Mouse (Mus musculus) testis, adult 2 months (tissue): ENCODE measurements at regions not wholly inside any gene's neighbourhood (a gene's known extent, or its start where the extent isn't known, plus 50 kb on each side); places are given as distances from the start of the nearest gene placed in this dataset.

ENCODE experiments used
- H3K27ac ChIP-seq: fragments of 200-500 bp; 2 replicates; pipeline ENCODE4 v1.5.1; 2012; ENCODE audit warnings: low read depth, low read length; ENCODE audit not compliant: control insufficient read depth, insufficient read depth
- H3K27me3 ChIP-seq: fragments of 200-500 bp; 2 replicates; pipeline ENCODE4 v1.6.1; 2012; ENCODE audit warnings: mild to moderate bottlenecking, low read length, moderate library complexity; ENCODE audit not compliant: control insufficient read depth, insufficient read depth
- H3K36me3 ChIP-seq: fragments of 200-500 bp; 2 replicates; pipeline ENCODE4 v1.6.1; 2012; ENCODE audit warnings: mild to moderate bottlenecking, low read length; ENCODE audit not compliant: control insufficient read depth, insufficient read depth
- H3K4me1 ChIP-seq: fragments of 200-500 bp; 2 replicates; pipeline ENCODE4 v1.6.1; 2012; ENCODE audit warnings: low read length; ENCODE audit not compliant: control insufficient read depth, insufficient read depth
- H3K4me3 ChIP-seq: fragments of 200-500 bp; 2 replicates; pipeline ENCODE4 v1.5.1; 2012; ENCODE audit warnings: low read depth, mild to moderate bottlenecking, low read length, moderate library complexity, mixed read lengths; ENCODE audit not compliant: control insufficient read depth
- CTCF ChIP-seq: fragments of 200-500 bp; IDR thresholded peaks from 2 replicates; pipeline ENCODE4 v1.5.1; 2012; ENCODE audit warnings: low read depth, mild to moderate bottlenecking, inconsistent platforms, low read length, moderate library complexity; ENCODE audit not compliant: control insufficient read depth, insufficient read depth, insufficient replicate concordance
- POLR2A ChIP-seq: fragments of 200-500 bp; IDR thresholded peaks from 2 replicates; pipeline ENCODE4 v1.6.1; 2012; ENCODE audit warnings: low read depth, mild to moderate bottlenecking, inconsistent platforms, low read length, moderate library complexity; ENCODE audit not compliant: control insufficient read depth

GRCm38 (mm10) chr7:73031407-73031806 lies 343.9 kb upstream of the Rgma start:
- Histone ChIP-seq H3K27ac (no peak overlapping the region), H3K4me1 (peaks cover 5% of the 10 kb centered on the region; the same call in 1 of the 2 replicates), H3K4me3 (no peak overlapping the region), H3K36me3 (no peaks in the 10 kb centered on the region), H3K27me3 (no peaks in the 10 kb centered on the region)
- TF ChIP-seq CTCF (no peak), POLR2A (no peak)

GRCm38 (mm10) chr7:73032316-73032980 lies 342.9 kb upstream of the Rgma start:
- H3K27me3 ChIP-seq, result no peaks in the 10 kb centered on the region
- H3K27ac ChIP-seq, result no peak overlapping the region
- TF ChIP-seq POLR2A, result no peak
- peaks cover 10% of the 10 kb centered on the region for H3K4me1 ChIP-seq
- H3K36me3 ChIP-seq, result no peaks in the 10 kb centered on the region
- no peak overlapping the region for H3K4me3 ChIP-seq

GRCm38 (mm10) chr7:73036801-73037555 lies 338.3 kb upstream of the Rgma start:
- H3K4me1 ChIP-seq, result peaks cover 12% of the 10 kb centered on the region
- no peaks in the 10 kb centered on the region for H3K27me3 ChIP-seq
- no peaks in the 10 kb centered on the region for H3K36me3 ChIP-seq
- no peak for TF ChIP-seq CTCF
- no peak for TF ChIP-seq POLR2A
- no peak overlapping the region for H3K4me3 ChIP-seq
- peak overlapping the region; percentile 54 for H3K27ac ChIP-seq

GRCm38 (mm10) chr7:73037638-73038037 lies 337.7 kb upstream of the Rgma start:
- H3K27ac ChIP-seq, result peak overlapping the region; percentile 54
- TF ChIP-seq CTCF (no peak), POLR2A (no peak)
- no peaks in the 10 kb centered on the region for H3K27me3 ChIP-seq
- H3K4me3 ChIP-seq, result no peak overlapping the region
- H3K36me3 ChIP-seq, result no peaks in the 10 kb centered on the region
- H3K4me1 ChIP-seq, result peaks cover 8% of the 10 kb centered on the region

- no peaks in the 10 kb centered on the region for H3K27me3 ChIP-seq
- H3K4me3 ChIP-seq, result no peak overlapping the region
- H3K36me3 ChIP-seq, result no peaks in the 10 kb centered on the region
- peaks cover 8% of the 10 kb centered on the region for H3K4me1 ChIP-seq
- no peak for TF ChIP-seq POLR2A
- no peak for TF ChIP-seq CTCF
- H3K27ac ChIP-seq, result no peak overlapping the region
Measured at GRCm38 (mm10) chr7:73039921-73040320, 335.4 kb upstream of the Rgma start.

GRCm38 (mm10) chr7:73044316-73044715 lies 331.0 kb upstream of the Rgma start:
- Histone ChIP-seq H3K4me3 (no peak overlapping the region), H3K4me1 (no peaks in the 10 kb centered on the region), H3K36me3 (no peaks in the 10 kb centered on the region), H3K27me3 (no peaks in the 10 kb centered on the region), H3K27ac (no peak overlapping the region)
- TF ChIP-seq POLR2A (no peak), CTCF (no peak)

GRCm38 (mm10) chr7:73055891-73056290 lies 319.4 kb upstream of the Rgma start:
- Histone ChIP-seq H3K36me3 (no peaks in the 10 kb centered on the region), H3K27me3 (no peaks in the 10 kb centered on the region), H3K4me1 (no peaks in the 10 kb centered on the region), H3K4me3 (no peak overlapping the region), H3K27ac (no peak overlapping the region)
- TF ChIP-seq CTCF (no peak), POLR2A (no peak)

- Histone ChIP-seq H3K27me3 (no peaks in the 10 kb centered on the region), H3K4me1 (no peaks in the 10 kb centered on the region), H3K4me3 (no peak overlapping the region), H3K36me3 (no peaks in the 10 kb centered on the region), H3K27ac (no peak overlapping the region)
- TF ChIP-seq POLR2A (no peak), CTCF (no peak)
Measured at GRCm38 (mm10) chr7:73063556-73063955, 311.8 kb upstream of the Rgma start.
